Mouse (Mus musculus) cerebellum, adult 2 months (tissue): ENCODE results near the gene Shisa7. TPM values are rescaled to one million over a fixed set of nuclear protein-coding genes. Genes with fewer than 3 reads are reported as not detected.
"Not testable (repeated sequence)": the region's sequence is repeated elsewhere in the genome, so short reads cannot be mapped to it uniquely, and the experiment has no call there.

Experiments used
- DNase-seq, 2 experiments: peaks; one replicate each; pipeline ENCODE4 v3.0.0; 2021
- H3K27ac ChIP-seq: fragments of 200-500 bp; 2 replicates; pipeline ENCODE4 v1.5.1; 2012; ENCODE audit warnings: low read length, control low read depth, inconsistent platforms; ENCODE audit not compliant: insufficient read depth
- H3K27me3 ChIP-seq: fragments of 200-500 bp; 2 replicates; pipeline ENCODE4 v1.6.1; 2012; ENCODE audit warnings: inconsistent platforms, mild to moderate bottlenecking, low read length, moderate library complexity; ENCODE audit not compliant: control insufficient read depth, insufficient read depth
- H3K4me1 ChIP-seq: fragments of 200-500 bp; 2 replicates; pipeline ENCODE4 v1.6.1; 2011; ENCODE audit warnings: low read length; ENCODE audit not compliant: control insufficient read depth, insufficient read depth
- H3K4me3 ChIP-seq: fragments of 200-500 bp; replicated peaks from 2 replicates; pipeline ENCODE3; 2011; ENCODE audit warnings: mild to moderate bottlenecking, low read depth, low read length, control low read depth; ENCODE audit not compliant: insufficient read depth
- CTCF ChIP-seq: fragments of 200-500 bp; IDR thresholded peaks from 2 replicates; pipeline ENCODE4 v1.5.1; 2011; ENCODE audit warnings: low read depth, mild to moderate bottlenecking, control low read depth, low read length, moderate library complexity, borderline replicate concordance; ENCODE audit not compliant: insufficient read depth
- POLR2A ChIP-seq: fragments of 200-500 bp; IDR thresholded peaks from 2 replicates; pipeline ENCODE4 v1.6.1; 2011; ENCODE audit warnings: low read length, control low read depth, borderline replicate concordance; ENCODE audit not compliant: insufficient read depth
- WGBS: fragments of 180-500 bp; shearing (Covaris S2); methylation state at CpG from one replicate; pipeline ENCODE4 v1.1.7; 2018; 5-methylcytosine and 5-hydroxymethylcytosine counted together
- polyA plus RNA-seq: library from polyadenylated mRNA; depleted of rRNA; stranded (reverse); fragments of >200 nt; gene quantifications from 2 replicates; pipeline ENCODE4 v1.2.3, GENCODE M21; 2012

Gene Shisa7
- polyA plus RNA-seq, 1 experiment = 21.0 TPM

GRCm38 (mm10) chr7:4865579-4866493 is 21.3 kb upstream of the Shisa7 start:
- WGBS = 3% methylated on average over 40 of the region's 40 CpGs

GRCm38 (mm10) chr7:4865090-4865489 is 20.6 kb upstream of the Shisa7 start:
- peak overlapping the region; percentile 79; the same call in 1 of the 2 replicates for H3K27ac ChIP-seq
- TF ChIP-seq CTCF (peak; percentile 36; the same call in 1 of the 2 replicates), POLR2A (no peak)
- WGBS = 60% methylated on average over 5 of the region's 5 CpGs
- H3K4me3 ChIP-seq = peak overlapping the region; percentile 83
- peak; percentile 56 to 65 for DNase-seq
- H3K27me3 ChIP-seq = no peaks in the 10 kb centered on the region
- H3K4me1 ChIP-seq = peaks cover 3% of the 10 kb centered on the region

More at GRCm38 (mm10) chr7:4865579-4866493, 21.3 kb upstream of the Shisa7 start:
- Histone ChIP-seq H3K27me3 (no peaks in the 10 kb centered on the region), H3K27ac (peak overlapping the region; percentile 79), H3K4me3 (peak overlapping the region; percentile 83), H3K4me1 (peaks cover 3% of the 10 kb centered on the region)
- TF ChIP-seq POLR2A (peak; percentile 91; the same call in 1 of the 2 replicates), CTCF (no peak)
- peak; percentile 98 to 99 for DNase-seq

DNA sequence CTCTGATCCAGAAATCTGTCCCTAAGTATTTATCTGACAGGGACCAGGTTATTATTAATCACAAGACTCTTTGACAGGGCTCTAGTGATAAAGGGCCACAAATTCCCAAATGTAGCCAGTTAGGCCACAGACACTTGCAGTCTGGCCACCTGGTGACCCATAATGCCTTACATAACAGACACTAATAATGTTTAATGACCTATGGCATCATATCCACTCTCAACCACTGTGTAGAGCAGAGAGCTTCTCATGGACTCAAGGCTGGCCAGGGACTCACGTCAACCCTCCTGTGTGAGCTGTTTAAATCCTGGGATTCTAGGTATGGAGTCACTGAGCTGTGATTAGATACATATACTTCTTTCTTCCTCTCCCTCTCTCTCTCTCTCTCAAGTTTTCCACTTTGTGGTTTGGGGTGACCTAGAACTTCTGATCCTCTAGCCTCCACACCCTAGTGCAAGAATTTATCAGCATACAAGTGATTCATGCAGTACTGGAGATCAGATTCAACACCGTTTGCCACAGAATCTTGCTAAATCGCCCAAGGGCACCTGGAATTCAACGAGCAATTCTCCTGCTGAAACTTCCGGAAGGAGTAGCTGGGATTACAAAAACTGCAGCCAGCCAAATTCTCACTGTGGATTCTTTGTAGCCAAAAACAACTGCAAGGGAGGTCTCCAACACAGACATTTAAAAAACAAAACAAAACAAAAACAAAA is 19.8 kb upstream of the Shisa7 start:
- Histone ChIP-seq H3K27ac (no peak overlapping the region), H3K4me1 (peaks cover 3% of the 10 kb centered on the region), H3K4me3 (no peak overlapping the region), H3K27me3 (no peaks in the 10 kb centered on the region)
- 87% methylated on average over 5 of the region's 5 CpGs for WGBS
- DNase-seq = no peak
- TF ChIP-seq POLR2A (no peak), CTCF (no peak)

DNA sequence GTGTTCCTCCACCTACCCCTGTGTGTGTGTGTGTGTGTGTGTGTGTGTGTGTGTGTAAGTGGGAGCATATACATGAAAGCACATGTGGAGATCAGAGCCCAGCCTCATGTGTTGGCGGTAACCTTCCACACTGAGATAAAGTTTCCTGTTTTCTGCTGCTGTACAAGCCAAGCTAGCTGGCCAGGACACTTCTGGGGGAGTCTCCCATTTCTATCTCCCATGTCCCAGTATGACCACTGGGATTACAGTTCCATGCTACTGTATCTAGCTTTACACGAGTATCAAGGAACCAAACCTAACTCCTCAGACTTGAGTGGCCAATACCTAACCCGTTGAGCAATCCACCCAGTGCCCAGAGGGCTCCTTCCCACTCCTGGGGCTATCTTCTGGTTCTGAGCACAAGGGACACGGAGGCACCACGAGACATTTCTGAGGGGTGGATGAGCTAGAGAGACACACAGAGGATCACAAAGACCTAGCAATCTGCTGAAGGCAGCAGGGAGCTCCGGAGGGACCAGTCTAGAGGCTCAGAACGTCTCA is 19.1 kb upstream of the Shisa7 start:
- no peak for DNase-seq
- Histone ChIP-seq H3K4me1 (peaks cover 3% of the 10 kb centered on the region), H3K4me3 (no peak overlapping the region), H3K27ac (peak overlapping the region; percentile 40; the same call in 1 of the 2 replicates), H3K27me3 (no peaks in the 10 kb centered on the region)
- 78% methylated on average over 7 of the region's 7 CpGs for WGBS
- TF ChIP-seq POLR2A = no peak
- no peak for TF ChIP-seq CTCF

DNA sequence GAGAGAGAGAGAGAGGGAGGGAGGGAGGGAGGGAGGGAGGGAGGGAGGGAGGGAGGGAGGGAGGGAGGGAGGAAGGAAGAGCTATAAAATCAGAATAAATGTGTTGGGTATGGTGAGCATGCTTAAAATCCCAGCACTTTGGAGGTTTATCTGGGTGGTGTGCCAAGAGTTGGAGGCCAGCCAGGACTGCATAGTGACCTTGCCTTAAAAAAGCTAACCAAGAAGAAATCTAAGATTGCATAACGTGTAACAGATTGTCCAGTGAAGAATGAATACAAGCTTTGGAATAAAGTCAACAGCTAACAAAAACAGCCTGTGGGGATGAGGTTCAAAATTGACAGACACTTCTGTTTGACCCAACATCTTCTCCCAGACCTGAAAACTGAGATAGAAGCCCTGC is 18.5 kb upstream of the Shisa7 start:
- 3% methylated on average over 1 of the region's 1 CpGs for WGBS
- peak; percentile 58 to 59 for DNase-seq
- Histone ChIP-seq H3K4me1 (peaks cover 3% of the 10 kb centered on the region), H3K27ac (peak overlapping the region; percentile 40; the same call in 1 of the 2 replicates), H3K4me3 (no peak overlapping the region), H3K27me3 (no peaks in the 10 kb centered on the region)
- no peak for TF ChIP-seq POLR2A
- no peak for TF ChIP-seq CTCF

DNA sequence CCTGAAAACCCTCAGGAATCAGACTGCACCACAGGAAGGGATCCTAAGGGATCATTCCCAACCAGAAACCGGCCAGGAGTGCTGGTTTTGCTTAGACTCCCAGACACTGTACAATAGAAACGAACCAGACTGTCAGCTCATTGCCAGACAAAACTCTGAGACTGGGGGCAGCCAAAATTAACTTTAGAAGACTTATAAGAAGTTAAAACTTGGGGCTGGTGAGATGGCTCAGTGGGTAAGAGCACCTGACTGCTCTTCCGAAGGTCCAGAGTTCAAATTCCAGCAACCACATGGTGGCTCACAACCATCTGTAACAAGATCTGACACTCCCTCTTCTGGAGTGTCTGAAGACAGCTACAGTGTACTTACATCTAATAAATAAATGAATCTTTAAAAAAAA is 16.4 kb upstream of the Shisa7 start:
- DNase-seq, H3K4me3 ChIP-seq, H3K27ac ChIP-seq, H3K4me1 ChIP-seq, H3K27me3 ChIP-seq: not testable (repeated sequence)
- 69% methylated on average over 3 of the region's 3 CpGs for WGBS

DNA sequence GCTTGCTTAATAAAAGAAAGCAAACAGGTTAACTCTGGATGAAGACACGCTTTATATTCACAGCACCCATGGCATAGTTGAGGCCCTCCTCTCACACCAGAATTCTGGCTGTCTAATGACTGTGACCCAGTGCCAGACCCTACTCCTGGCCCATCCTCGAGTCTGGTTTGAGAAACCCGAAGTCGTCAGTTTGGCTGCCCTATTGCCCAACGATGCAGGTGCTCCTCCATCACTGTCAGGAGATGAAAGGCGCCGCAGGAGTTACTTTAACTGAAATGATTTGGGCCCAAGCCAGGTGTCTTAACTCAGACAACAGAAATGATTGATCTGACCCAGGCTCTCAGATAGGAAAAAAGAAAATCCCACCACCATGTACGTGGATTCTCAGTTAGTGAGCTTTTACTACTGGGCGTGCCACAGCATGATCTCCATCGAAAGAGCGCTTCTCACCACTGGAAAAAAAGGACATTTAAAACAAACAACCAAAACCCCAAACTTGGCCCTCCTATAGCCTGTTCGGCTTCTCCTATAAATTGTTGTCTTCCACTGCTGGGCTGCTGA is 15.0 kb upstream of the Shisa7 start:
- Histone ChIP-seq H3K4me1 (peaks cover 3% of the 10 kb centered on the region), H3K4me3 (no peak overlapping the region), H3K27me3 (no peaks in the 10 kb centered on the region), H3K27ac (no peak overlapping the region)
- DNase-seq = no peak
- WGBS = 71% methylated on average over 12 of the region's 12 CpGs
- TF ChIP-seq POLR2A = no peak
- TF ChIP-seq CTCF = no peak
